Mouse (Mus musculus): ENCODE measurements around the gene Gm20388. TPM values are rescaled to one million over a fixed set of nuclear protein-coding genes. Genes with fewer than 3 reads are reported as not detected.

The Gm20388 gene
- polyA plus RNA-seq, 1 experiment from 2014 or later = not detected

GRCm38 (mm10) chr8:120017349-120017748 is 106.7 kb downstream of the Gm20388 start:
- H3K4me3 ChIP-seq (ENCODE audit: low read depth, low read length) = no peak overlapping the region
- DNase-seq (ENCODE audit: low spot score, missing footprints) = no peak
- no peak overlapping the region for H3K27ac ChIP-seq (ENCODE audit: low read depth, low read length)
- no peaks in the 10 kb centered on the region for H3K36me3 ChIP-seq (ENCODE audit: control insufficient read depth, insufficient read depth, low read length)
- H3K9ac ChIP-seq (ENCODE audit: low read length) = no peak overlapping the region
- peaks cover 3% of the 10 kb centered on the region; the same call in 1 of the 2 replicates for H3K4me1 ChIP-seq (ENCODE audit: control insufficient read depth, insufficient read depth, low read length)
- H3K9me3 ChIP-seq (ENCODE audit: control insufficient read depth, low read length) = no peaks in the 10 kb centered on the region
- no peak for ATAC-seq (ENCODE audit: low FRiP score)
- 93% methylated on average over 13 of the region's 13 CpGs for WGBS
- no peak overlapping the region for H3K4me2 ChIP-seq
- H3K27me3 ChIP-seq (ENCODE audit: control insufficient read depth, insufficient read depth, low read length) = no peaks in the 10 kb centered on the region

DNA sequence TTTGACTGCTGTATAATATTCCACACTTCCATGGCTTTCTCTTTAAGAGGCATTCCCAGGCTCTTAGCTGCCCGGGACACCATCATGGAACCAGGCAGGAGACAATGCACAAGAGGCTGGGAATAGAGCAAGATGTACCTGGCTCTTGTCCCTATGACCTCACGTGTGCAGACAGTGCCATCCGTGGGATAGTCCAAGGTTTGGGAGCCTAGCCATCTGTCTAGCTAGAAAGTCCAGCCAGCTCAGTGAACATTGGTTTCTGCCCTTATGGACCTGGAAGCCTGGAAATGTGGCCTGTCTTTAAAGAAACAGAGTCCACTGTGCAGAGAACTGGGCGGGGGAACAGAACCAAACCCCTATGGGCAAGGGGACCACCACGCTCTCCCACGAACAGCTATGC is 107.1 kb downstream of the Gm20388 start:
- no peak overlapping the region for H3K4me3 ChIP-seq (ENCODE audit: low read depth, low read length)
- DNase-seq (ENCODE audit: low spot score, missing footprints) = no peak
- H3K4me1 ChIP-seq (ENCODE audit: control insufficient read depth, insufficient read depth, low read length) = peaks cover 3% of the 10 kb centered on the region; the same call in 1 of the 2 replicates
- no peak overlapping the region for H3K27ac ChIP-seq (ENCODE audit: low read depth, low read length)
- H3K27me3 ChIP-seq (ENCODE audit: control insufficient read depth, insufficient read depth, low read length) = no peaks in the 10 kb centered on the region
- no peaks in the 10 kb centered on the region for H3K36me3 ChIP-seq (ENCODE audit: control insufficient read depth, insufficient read depth, low read length)
- no peak overlapping the region for H3K9ac ChIP-seq (ENCODE audit: low read length)
- no peaks in the 10 kb centered on the region for H3K9me3 ChIP-seq (ENCODE audit: control insufficient read depth, low read length)
- no peak for ATAC-seq (ENCODE audit: low FRiP score)
- 94% methylated on average over 6 of the region's 6 CpGs for WGBS
- no peak overlapping the region for H3K4me2 ChIP-seq

GRCm38 (mm10) chr8:120018379-120018778 is 107.7 kb downstream of the Gm20388 start:
- 31% methylated on average over 6 of the region's 6 CpGs for WGBS
- H3K4me1 ChIP-seq (ENCODE audit: control insufficient read depth, insufficient read depth, low read length) = peaks cover 3% of the 10 kb centered on the region; the same call in 1 of the 2 replicates

GRCm38 (mm10) chr8:120019297-120019696 is 108.7 kb downstream of the Gm20388 start:
- H3K4me3 ChIP-seq (ENCODE audit: low read depth, low read length) = no peak overlapping the region
- H3K4me2 ChIP-seq = no peak overlapping the region
- no peak for ATAC-seq (ENCODE audit: low FRiP score)
- no peak overlapping the region for H3K27ac ChIP-seq (ENCODE audit: low read depth, low read length)
- DNase-seq (ENCODE audit: low spot score, missing footprints) = no peak
- WGBS = 86% methylated on average over 5 of the region's 5 CpGs
- H3K27me3 ChIP-seq (ENCODE audit: control insufficient read depth, insufficient read depth, low read length) = no peaks in the 10 kb centered on the region
- no peak overlapping the region for H3K9ac ChIP-seq (ENCODE audit: low read length)
- H3K4me1 ChIP-seq (ENCODE audit: control insufficient read depth, insufficient read depth, low read length) = peaks cover 3% of the 10 kb centered on the region; the same call in 1 of the 2 replicates
- no peaks in the 10 kb centered on the region for H3K9me3 ChIP-seq (ENCODE audit: control insufficient read depth, low read length)
- H3K36me3 ChIP-seq (ENCODE audit: control insufficient read depth, insufficient read depth, low read length) = no peaks in the 10 kb centered on the region

More at GRCm38 (mm10) chr8:120018379-120018778, 107.7 kb downstream of the Gm20388 start:
- no peak for DNase-seq (ENCODE audit: low spot score, missing footprints)
- Histone ChIP-seq H3K9me3 (ENCODE audit: control insufficient read depth, low read length) (no peaks in the 10 kb centered on the region), H3K4me2 (no peak overlapping the region), H3K4me3 (ENCODE audit: low read depth, low read length) (no peak overlapping the region), H3K9ac (ENCODE audit: low read length) (no peak overlapping the region), H3K36me3 (ENCODE audit: control insufficient read depth, insufficient read depth, low read length) (no peaks in the 10 kb centered on the region), H3K27ac (ENCODE audit: low read depth, low read length) (no peak overlapping the region), H3K27me3 (ENCODE audit: control insufficient read depth, insufficient read depth, low read length) (no peaks in the 10 kb centered on the region)
- ATAC-seq (ENCODE audit: low FRiP score) = 0 out of 2 replicates have a peak, but pooled peaks have one; percentile 22

- Histone ChIP-seq H3K36me3 (ENCODE audit: control insufficient read depth, insufficient read depth, low read length) (no peaks in the 10 kb centered on the region), H3K9me3 (ENCODE audit: control insufficient read depth, low read length) (no peaks in the 10 kb centered on the region), H3K27me3 (ENCODE audit: control insufficient read depth, insufficient read depth, low read length) (no peaks in the 10 kb centered on the region), H3K4me3 (ENCODE audit: low read depth, low read length) (no peak overlapping the region), H3K4me1 (ENCODE audit: control insufficient read depth, insufficient read depth, low read length) (peaks cover 3% of the 10 kb centered on the region; the same call in 1 of the 2 replicates), H3K9ac (ENCODE audit: low read length) (no peak overlapping the region), H3K27ac (ENCODE audit: low read depth, low read length) (no peak overlapping the region), H3K4me2 (no peak overlapping the region)
- ATAC-seq (ENCODE audit: low FRiP score) = no peak
- 70% methylated on average over 7 of the region's 7 CpGs for WGBS
- no peak for DNase-seq (ENCODE audit: low spot score, missing footprints)
Measured at GRCm38 (mm10) chr8:120020298-120020697, 109.7 kb downstream of the Gm20388 start.

GRCm38 (mm10) chr8:120026199-120026598 is 115.6 kb downstream of the Gm20388 start:
- H3K27me3 ChIP-seq (ENCODE audit: control insufficient read depth, insufficient read depth, low read length) = no peaks in the 10 kb centered on the region
- H3K4me1 ChIP-seq (ENCODE audit: control insufficient read depth, insufficient read depth, low read length) = no peaks in the 10 kb centered on the region
- WGBS = 94% methylated on average over 5 of the region's 5 CpGs
- no peaks in the 10 kb centered on the region for H3K36me3 ChIP-seq (ENCODE audit: control insufficient read depth, insufficient read depth, low read length)
- H3K9me3 ChIP-seq (ENCODE audit: control insufficient read depth, low read length) = no peaks in the 10 kb centered on the region
- no peak overlapping the region for H3K4me3 ChIP-seq (ENCODE audit: low read depth, low read length)
- no peak for DNase-seq (ENCODE audit: low spot score, missing footprints)
- no peak overlapping the region for H3K9ac ChIP-seq (ENCODE audit: low read length)
- H3K27ac ChIP-seq (ENCODE audit: low read depth, low read length) = no peak overlapping the region
- H3K4me2 ChIP-seq = no peak overlapping the region
- no peak for ATAC-seq (ENCODE audit: low FRiP score)

GRCm38 (mm10) chr8:120026991-120027390 is 116.3 kb downstream of the Gm20388 start:
- H3K4me3 ChIP-seq (ENCODE audit: low read depth, low read length) = no peak overlapping the region
- no peak overlapping the region for H3K4me2 ChIP-seq
- H3K36me3 ChIP-seq (ENCODE audit: control insufficient read depth, insufficient read depth, low read length) = no peaks in the 10 kb centered on the region
- no peak for ATAC-seq (ENCODE audit: low FRiP score)
- no peak overlapping the region for H3K9ac ChIP-seq (ENCODE audit: low read length)
- no peaks in the 10 kb centered on the region for H3K27me3 ChIP-seq (ENCODE audit: control insufficient read depth, insufficient read depth, low read length)
- H3K4me1 ChIP-seq (ENCODE audit: control insufficient read depth, insufficient read depth, low read length) = no peaks in the 10 kb centered on the region
- no peak for DNase-seq (ENCODE audit: low spot score, missing footprints)
- 93% methylated on average over 6 of the region's 6 CpGs for WGBS
- H3K27ac ChIP-seq (ENCODE audit: low read depth, low read length) = no peak overlapping the region
- H3K9me3 ChIP-seq (ENCODE audit: control insufficient read depth, low read length) = no peaks in the 10 kb centered on the region

DNA sequence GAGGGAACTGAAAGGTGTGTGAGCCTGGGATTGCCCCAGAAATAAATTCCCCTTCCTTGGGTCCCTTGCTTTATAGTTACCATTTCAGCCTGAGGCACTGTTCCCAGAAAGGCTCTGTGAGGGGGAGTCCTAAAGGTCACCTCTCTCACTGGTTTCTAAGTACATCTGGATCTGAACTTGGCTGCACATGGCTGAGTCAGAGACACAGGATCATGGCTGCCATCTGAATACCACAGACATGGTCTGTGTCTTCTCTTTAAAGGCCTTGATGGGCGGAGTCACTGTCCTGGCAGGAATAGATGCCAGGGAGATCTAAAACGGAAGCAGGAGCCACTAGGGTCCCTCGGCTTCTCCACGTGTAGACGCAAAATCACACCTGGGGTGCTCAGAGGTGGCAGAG is 119.8 kb downstream of the Gm20388 start:
- 79% methylated on average over 5 of the region's 5 CpGs for WGBS
- ATAC-seq (ENCODE audit: low FRiP score) = no peak
- Histone ChIP-seq H3K4me1 (ENCODE audit: control insufficient read depth, insufficient read depth, low read length) (peaks cover 7% of the 10 kb centered on the region; the same call in 1 of the 2 replicates), H3K36me3 (ENCODE audit: control insufficient read depth, insufficient read depth, low read length) (no peaks in the 10 kb centered on the region), H3K4me2 (no peak overlapping the region), H3K4me3 (ENCODE audit: low read depth, low read length) (no peak overlapping the region), H3K9ac (ENCODE audit: low read length) (no peak overlapping the region), H3K27ac (ENCODE audit: low read depth, low read length) (no peak overlapping the region), H3K9me3 (ENCODE audit: control insufficient read depth, low read length) (no peaks in the 10 kb centered on the region), H3K27me3 (ENCODE audit: control insufficient read depth, insufficient read depth, low read length) (no peaks in the 10 kb centered on the region)
- DNase-seq (ENCODE audit: low spot score, missing footprints) = no peak

DNA sequence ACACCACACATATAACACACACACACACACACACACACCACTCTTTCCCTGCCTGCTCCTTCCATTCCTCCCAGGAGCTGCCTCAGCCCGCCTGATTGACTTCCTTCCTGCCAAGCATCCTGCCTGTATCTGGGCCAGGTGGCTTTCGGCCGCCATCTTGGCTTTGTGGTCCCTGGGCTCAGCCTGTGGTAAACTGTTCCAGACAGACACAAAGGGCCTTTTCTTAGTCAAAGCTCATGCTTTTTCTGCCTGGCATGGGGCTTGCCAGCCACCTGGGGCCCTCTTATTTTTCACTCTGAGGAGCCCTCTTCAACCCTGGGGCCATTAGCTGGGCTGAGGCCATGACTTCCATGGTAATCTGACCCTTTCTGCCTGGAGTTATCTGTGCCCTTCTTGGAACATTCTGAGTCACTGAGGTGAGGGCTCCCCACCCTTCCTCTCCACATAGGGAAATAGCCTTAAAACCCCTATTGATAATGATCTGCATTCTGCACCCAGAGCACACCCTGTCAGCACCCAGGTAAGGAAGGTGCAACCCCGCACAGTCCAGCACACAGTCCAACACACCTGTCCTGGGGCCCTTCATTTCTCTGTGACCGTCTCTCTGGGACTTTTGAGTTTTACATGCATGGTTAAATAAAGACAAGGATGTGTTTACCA is 122.0 kb downstream of the Gm20388 start:
- Histone ChIP-seq H3K9me3 (ENCODE audit: control insufficient read depth, low read length) (no peaks in the 10 kb centered on the region), H3K27ac (ENCODE audit: low read depth, low read length) (no peak overlapping the region), H3K9ac (ENCODE audit: low read length) (no peak overlapping the region), H3K4me3 (ENCODE audit: low read depth, low read length) (no peak overlapping the region), H3K27me3 (ENCODE audit: control insufficient read depth, insufficient read depth, low read length) (no peaks in the 10 kb centered on the region), H3K36me3 (ENCODE audit: control insufficient read depth, insufficient read depth, low read length) (no peaks in the 10 kb centered on the region), H3K4me1 (ENCODE audit: control insufficient read depth, insufficient read depth, low read length) (peaks cover 13% of the 10 kb centered on the region), H3K4me2 (no peak overlapping the region)
- no peak for ATAC-seq (ENCODE audit: low FRiP score)
- DNase-seq (ENCODE audit: low spot score, missing footprints) = no peak
- WGBS = 90% methylated on average over 5 of the region's 5 CpGs

Measured in midbrain, embryonic 11.5 days (tissue).